ENCODE assay signal across 9 mouse cellular contexts in the genomic region with DNA sequence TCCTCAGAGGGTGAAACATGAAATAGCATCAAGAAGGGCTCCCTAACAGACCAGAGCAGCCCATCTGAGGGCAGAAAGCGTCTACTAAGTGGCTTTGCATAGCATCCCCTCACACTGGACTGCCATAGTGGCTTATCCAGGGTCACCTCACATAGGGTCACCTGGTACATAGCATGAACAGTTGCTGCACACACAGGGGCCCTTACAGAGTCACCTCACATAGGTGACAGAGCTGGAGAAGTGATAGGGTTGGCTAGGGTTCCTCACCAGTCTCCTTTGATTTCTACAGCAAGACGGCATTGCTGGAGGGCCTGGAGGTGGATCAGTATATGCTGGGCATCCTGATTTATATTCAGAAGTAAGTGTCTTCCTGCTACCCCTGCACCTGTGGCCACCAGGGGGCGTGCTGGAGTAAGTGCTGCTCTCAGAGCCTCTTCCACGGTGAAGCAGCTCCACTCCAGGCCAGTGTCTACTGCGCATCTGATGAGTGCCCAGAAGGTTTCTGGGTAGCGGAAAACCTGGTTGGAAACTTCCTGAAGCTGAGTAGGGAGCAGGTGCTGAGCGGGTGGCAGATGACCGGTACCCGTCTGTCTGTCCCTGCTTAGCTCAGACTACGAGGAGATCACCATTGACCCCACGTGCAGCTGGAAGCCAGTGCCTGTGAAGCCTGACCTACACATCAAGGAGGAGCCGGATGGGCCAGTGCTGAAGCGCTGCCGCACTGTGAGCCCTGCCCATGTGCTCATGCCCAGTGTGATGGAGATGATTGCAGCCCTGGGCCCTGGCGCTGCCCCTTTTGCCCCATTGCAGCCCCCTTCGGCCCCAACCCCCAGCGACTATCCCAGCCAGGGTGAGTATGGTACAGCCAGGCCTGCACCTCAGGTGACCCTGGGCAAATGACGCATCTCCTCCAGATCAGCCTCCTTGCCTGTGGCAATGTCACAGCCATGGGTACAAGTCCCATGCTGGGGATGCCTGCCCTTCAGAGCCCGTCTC. TPM values are rescaled to one million over a fixed set of nuclear protein-coding genes. Genes with fewer than 3 reads are reported as not detected.
A peak's percentile ranks its signal among the peaks of the same experiment; 100 is the strongest.
DNase-seq lines count a peak whose midpoint lies in the region; ATAC-seq and TF ChIP-seq lines count a peak whose summit lies in the region.
"Had no signal": no experiment of that assay in that cellular context is flagged by ENCODE, and none has a peak within 500 bp of the region (broad histone marks: within the 10 kb centered on the region; RNA-seq: fewer than 3 reads in every experiment).

No protein-coding gene starts in this region.

- peak; percentile 44 for DNase-seq in cerebellum, adult 8-10 months
- no peak for DNase-seq in cerebellum, adult 11 months
- peak; percentile 56 for DNase-seq in neural tube, embryonic 10.5 days (ENCODE audit: extremely low spot score, low spot score)
- DNase-seq in cerebellum, postnatal 36 days: peak; percentile 42 to 64
- peak; percentile 46 for DNase-seq in kidney, postnatal 0 days (ENCODE audit: low spot score)
- DNase-seq in lung, postnatal 25 days (ENCODE audit: low spot score): peak; percentile 70
- DNase-seq in stomach, postnatal 0 days (ENCODE audit: low spot score): peak; percentile 81

- TF ChIP-seq CTCF in kidney, postnatal 0 days (IDR thresholded peaks at IDR 0.05; ENCODE audit: low read depth): peak; percentile 79
- peak; percentile 84 for TF ChIP-seq CTCF in stomach, postnatal 0 days (IDR thresholded peaks at IDR 0.05; ENCODE audit: low read depth)

- H3K27ac ChIP-seq in neural tube, embryonic 15.5 days (replicated peaks): no peak overlapping the region
- no peak overlapping the region for H3K27ac ChIP-seq in kidney, postnatal 0 days
- H3K27ac ChIP-seq in stomach, postnatal 0 days (replicated peaks): no peak overlapping the region
- H3K27ac ChIP-seq: hindbrain, embryonic 15.5 days had no signal

- WGBS in neural tube, embryonic 15.5 days: 89% methylated on average over 19 of the region's 19 CpGs
- 87% methylated on average over 19 of the region's 19 CpGs for WGBS in kidney, postnatal 0 days
- 86% methylated on average over 19 of the region's 19 CpGs for WGBS in stomach, postnatal 0 days

- H3K36me3 ChIP-seq in neural tube, embryonic 15.5 days: peaks cover 83% of the 10 kb centered on the region
- peaks cover 71% of the 10 kb centered on the region for H3K36me3 ChIP-seq in kidney, postnatal 0 days (ENCODE audit: insufficient read depth, low read length)
- H3K36me3 ChIP-seq in stomach, postnatal 0 days (ENCODE audit: control insufficient read depth, insufficient read depth, low read length): peaks cover 47% of the 10 kb centered on the region

- ATAC-seq in neural tube, embryonic 15.5 days (ENCODE audit: low FRiP score): no peak
- 0 out of 2 replicates have a peak, but pooled peaks have one; percentile 6 for ATAC-seq in kidney, postnatal 0 days (replicated peaks; ENCODE audit: low FRiP score, low read depth)
- no peak for ATAC-seq in stomach, postnatal 0 days (ENCODE audit: low FRiP score, low TSS enrichment)

- no peaks in the 10 kb centered on the region for H3K9me3 ChIP-seq in neural tube, embryonic 15.5 days (replicated peaks)
- no peaks in the 10 kb centered on the region for H3K9me3 ChIP-seq in kidney, postnatal 0 days (replicated peaks; ENCODE audit: low read length)
- no peaks in the 10 kb centered on the region for H3K9me3 ChIP-seq in stomach, postnatal 0 days (ENCODE audit: control insufficient read depth, low read length)
- H3K9me3 ChIP-seq: hindbrain, embryonic 15.5 days had no signal

- H3K9ac ChIP-seq in neural tube, embryonic 15.5 days (replicated peaks): no peak overlapping the region
- H3K9ac ChIP-seq in kidney, postnatal 0 days (ENCODE audit: low read depth, low read length): no peak overlapping the region
- H3K9ac ChIP-seq in stomach, postnatal 0 days (ENCODE audit: low read length): no peak overlapping the region
- H3K9ac ChIP-seq: hindbrain, embryonic 15.5 days had no signal

- no peak overlapping the region for H3K4me2 ChIP-seq in neural tube, embryonic 15.5 days
- no peak overlapping the region for H3K4me2 ChIP-seq in kidney, postnatal 0 days (ENCODE audit: low read length)
- no peak overlapping the region for H3K4me2 ChIP-seq in stomach, postnatal 0 days (replicated peaks; ENCODE audit: low read depth)
- H3K4me2 ChIP-seq: hindbrain, embryonic 15.5 days had no signal

- H3K4me1 ChIP-seq in neural tube, embryonic 15.5 days: peaks cover 27% of the 10 kb centered on the region
- peaks cover 26% of the 10 kb centered on the region; the same call in 1 of the 2 replicates for H3K4me1 ChIP-seq in kidney, postnatal 0 days (replicated peaks; ENCODE audit: insufficient read depth, low read length)
- H3K4me1 ChIP-seq in stomach, postnatal 0 days (replicated peaks; ENCODE audit: control insufficient read depth, insufficient read depth): peaks cover 19% of the 10 kb centered on the region

- no peak overlapping the region for H3K4me3 ChIP-seq in neural tube, embryonic 15.5 days (replicated peaks)
- no peak overlapping the region for H3K4me3 ChIP-seq in kidney, postnatal 0 days (replicated peaks; ENCODE audit: low read depth, low read length)
- H3K4me3 ChIP-seq in stomach, postnatal 0 days (ENCODE audit: low read depth, low read length): no peak overlapping the region
- H3K4me3 ChIP-seq: hindbrain, embryonic 15.5 days had no signal

- TF ChIP-seq EP300 in stomach, postnatal 0 days (optimal IDR thresholded peaks at IDR 0.05): no peak

- no peaks in the 10 kb centered on the region for H3K27me3 ChIP-seq in neural tube, embryonic 15.5 days (replicated peaks)
- H3K27me3 ChIP-seq in kidney, postnatal 0 days (ENCODE audit: insufficient read depth, low read length): no peaks in the 10 kb centered on the region
- no peaks in the 10 kb centered on the region for H3K27me3 ChIP-seq in stomach, postnatal 0 days (ENCODE audit: control insufficient read depth, insufficient read depth, low read length)
- H3K27me3 ChIP-seq: hindbrain, embryonic 15.5 days had no signal

RNA-seq across cellular contexts. Expression of a gene that starts 12.4 kb away (rescaled TPM):
- 4,598 and 4,773 TPM in 2 replicates for polyA plus RNA-seq in neural tube, embryonic 15.5 days (2015; fragmentation: Nextera tagmentation; extraction: Ambion mirVana)
- 5,621 and 5,791 TPM in 2 replicates for polyA plus RNA-seq in kidney, postnatal 0 days (2015; fragmentation: Nextera tagmentation; extraction: Ambion mirVana)
- 4,199 and 4,786 TPM in 2 replicates for polyA plus RNA-seq in stomach, postnatal 0 days (2015; fragmentation: Nextera tagmentation; extraction: Ambion mirVana)

RNA-seq across cellular contexts. Expression of a gene that starts 13.9 kb away (rescaled TPM):
- 24.8 and 28.3 TPM in 2 replicates for polyA plus RNA-seq in neural tube, embryonic 15.5 days (2015; fragmentation: Nextera tagmentation; extraction: Ambion mirVana)
- 9.9 TPM in 2 replicates for polyA plus RNA-seq in kidney, postnatal 0 days (2015; fragmentation: Nextera tagmentation; extraction: Ambion mirVana)
- polyA plus RNA-seq in stomach, postnatal 0 days (2015; fragmentation: Nextera tagmentation; extraction: Ambion mirVana): 7.1 and 8.7 TPM in 2 replicates

RNA-seq across cellular contexts. Expression of a gene that starts 41.4 kb away (rescaled TPM):
- polyA plus RNA-seq in neural tube, embryonic 15.5 days (2015; fragmentation: Nextera tagmentation; extraction: Ambion mirVana): 183 and 240 TPM in 2 replicates
- 441 and 458 TPM in 2 replicates for polyA plus RNA-seq in kidney, postnatal 0 days (2015; fragmentation: Nextera tagmentation; extraction: Ambion mirVana)
- polyA plus RNA-seq in stomach, postnatal 0 days (2015; fragmentation: Nextera tagmentation; extraction: Ambion mirVana): 187 and 198 TPM in 2 replicates
